In genomic region chrX:139562925-139563461, GRCm38 (mm10) we compare ENCODE assay signal across 8 mouse cellular contexts. TPM values are rescaled to one million over a fixed set of nuclear protein-coding genes. Genes with fewer than 3 reads are reported as not detected.
DNase-seq lines count a peak whose midpoint lies in the region; ATAC-seq and TF ChIP-seq lines count a peak whose summit lies in the region.

Gene Rnf128 (plus strand): TSS chrX:139563316.

- no peak for TF ChIP-seq CTCF in midbrain, postnatal 0 days (IDR thresholded peaks at IDR 0.05)
- TF ChIP-seq CTCF in kidney, postnatal 0 days (IDR thresholded peaks at IDR 0.05; ENCODE audit: low read depth) = no peak

- WGBS in midbrain, postnatal 0 days = 78% methylated on average over 8 of the region's 8 CpGs
- WGBS in midbrain, embryonic 15.5 days = 81% methylated on average over 8 of the region's 8 CpGs
- 55% methylated on average over 8 of the region's 8 CpGs for WGBS in kidney, postnatal 0 days
- 57% methylated on average over 8 of the region's 8 CpGs for WGBS in stomach, embryonic 15.5 days

- no peak within 1 kb of the TSS for H3K27ac ChIP-seq in midbrain, postnatal 0 days (ENCODE audit: low read depth, low read length)
- H3K27ac ChIP-seq in midbrain, embryonic 15.5 days = no peak within 1 kb of the TSS
- peak within 1 kb of the TSS; percentile 31 for H3K27ac ChIP-seq in kidney, postnatal 0 days
- peak within 1 kb of the TSS; percentile 31; the same call in 1 of the 2 replicates for H3K27ac ChIP-seq in stomach, embryonic 15.5 days

- H3K9ac ChIP-seq in midbrain, postnatal 0 days (replicated peaks; ENCODE audit: low read length, poor library complexity, severe bottlenecking) = no peak within 1 kb of the TSS
- no peak within 1 kb of the TSS for H3K9ac ChIP-seq in midbrain, embryonic 15.5 days
- H3K9ac ChIP-seq in kidney, postnatal 0 days (ENCODE audit: low read depth, low read length) = no peak within 1 kb of the TSS
- H3K9ac ChIP-seq in stomach, embryonic 15.5 days = no peak within 1 kb of the TSS

- DNase-seq in midbrain, postnatal 0 days (ENCODE audit: low spot score) = peak; percentile 8
- no peak for DNase-seq in heart, adult 8-10 months (ENCODE audit: low spot score)
- DNase-seq in kidney, postnatal 0 days (ENCODE audit: low spot score) = peak; percentile 35
- DNase-seq in c-Kit-positive CD71-positive TER-119-positive erythroid progenitor cells, embryonic 14.5 days (ENCODE audit: low spot score) = no peak
- DNase-seq in cerebellum, postnatal 36 days = no peak
- no peak for DNase-seq in cerebellum, adult 8-10 months

- ATAC-seq in midbrain, postnatal 0 days (ENCODE audit: low FRiP score) = no peak
- no peak for ATAC-seq in midbrain, embryonic 15.5 days (replicated peaks)
- 0 out of 2 replicates have a peak, but pooled peaks have one; percentile 25 for ATAC-seq in kidney, postnatal 0 days (replicated peaks; ENCODE audit: low FRiP score, low read depth)
- peak; percentile 77 for ATAC-seq in stomach, embryonic 15.5 days (ENCODE audit: insufficient read depth, low FRiP score, low read depth)

- H3K27me3 ChIP-seq in midbrain, postnatal 0 days (ENCODE audit: insufficient read depth, low read length) = peaks cover 3% of the 10 kb centered on the region; the same call in 1 of the 2 replicates
- H3K27me3 ChIP-seq in midbrain, embryonic 15.5 days (replicated peaks) = 0 out of 2 replicates have a peak, but pooled peaks cover 4% of the 10 kb centered on the region
- H3K27me3 ChIP-seq in kidney, postnatal 0 days (ENCODE audit: insufficient read depth, low read length) = no peaks in the 10 kb centered on the region
- H3K27me3 ChIP-seq in stomach, embryonic 15.5 days (replicated peaks) = no peaks in the 10 kb centered on the region

- no peaks in the 10 kb centered on the region for H3K9me3 ChIP-seq in midbrain, postnatal 0 days (ENCODE audit: low read length)
- H3K9me3 ChIP-seq in midbrain, embryonic 15.5 days = no peaks in the 10 kb centered on the region
- no peaks in the 10 kb centered on the region for H3K9me3 ChIP-seq in kidney, postnatal 0 days (replicated peaks; ENCODE audit: low read length)
- H3K9me3 ChIP-seq in stomach, embryonic 15.5 days = no peaks in the 10 kb centered on the region

- H3K4me1 ChIP-seq in midbrain, postnatal 0 days (ENCODE audit: insufficient read depth, low read length) = no peaks in the 10 kb centered on the region
- no peaks in the 10 kb centered on the region for H3K4me1 ChIP-seq in midbrain, embryonic 15.5 days
- no peaks in the 10 kb centered on the region for H3K4me1 ChIP-seq in kidney, postnatal 0 days (replicated peaks; ENCODE audit: insufficient read depth, low read length)
- H3K4me1 ChIP-seq in stomach, embryonic 15.5 days = no peaks in the 10 kb centered on the region

- H3K4me2 ChIP-seq in midbrain, postnatal 0 days (ENCODE audit: low read depth, low read length, poor library complexity, severe bottlenecking) = no peak within 1 kb of the TSS
- H3K4me2 ChIP-seq in midbrain, embryonic 15.5 days = no peak within 1 kb of the TSS
- peak within 1 kb of the TSS; percentile 7; the same call in 1 of the 2 replicates for H3K4me2 ChIP-seq in kidney, postnatal 0 days (ENCODE audit: low read length)
- H3K4me2 ChIP-seq in stomach, embryonic 15.5 days = no peak within 1 kb of the TSS; the same call in 1 of the 2 replicates

- no peak within 1 kb of the TSS for H3K4me3 ChIP-seq in midbrain, postnatal 0 days (ENCODE audit: low read depth, low read length)
- no peak within 1 kb of the TSS for H3K4me3 ChIP-seq in midbrain, embryonic 15.5 days
- 0 out of 2 replicates have a peak within 1 kb of the TSS, but pooled peaks have one; percentile 13 for H3K4me3 ChIP-seq in kidney, postnatal 0 days (replicated peaks; ENCODE audit: low read depth, low read length)
- peak within 1 kb of the TSS; percentile 14; the same call in 1 of the 2 replicates for H3K4me3 ChIP-seq in stomach, embryonic 15.5 days (replicated peaks)

- H3K36me3 ChIP-seq in midbrain, postnatal 0 days (ENCODE audit: insufficient read depth, low read length) = no peaks in the 10 kb centered on the region
- H3K36me3 ChIP-seq in midbrain, embryonic 15.5 days (replicated peaks) = no peaks in the 10 kb centered on the region
- no peaks in the 10 kb centered on the region for H3K36me3 ChIP-seq in kidney, postnatal 0 days (ENCODE audit: insufficient read depth, low read length)
- no peaks in the 10 kb centered on the region for H3K36me3 ChIP-seq in stomach, embryonic 15.5 days

RNA-seq across cellular contexts. Expression of gene Rnf128, which starts in this region (rescaled TPM):
- total RNA-seq in midbrain, postnatal 0 days (2014; rRNA removed) = 7.0 and 8.3 TPM in 2 replicates
- 8.5 and 10.0 TPM in 2 replicates for polyA plus RNA-seq in midbrain, postnatal 0 days (2015; fragmentation: Nextera tagmentation; extraction: Ambion mirVana)
- 5.3 and 5.6 TPM in 2 replicates for polyA plus RNA-seq in midbrain, embryonic 15.5 days (2015; fragmentation: Nextera tagmentation; extraction: Ambion mirVana)
- total RNA-seq in heart, adult 8-10 months (2022) = 10 to 100 TPM; 56.5 to 70.7 (median 64.1) TPM
- polyA plus RNA-seq in kidney, postnatal 0 days (2015; fragmentation: Nextera tagmentation; extraction: Ambion mirVana) = 92.0 and 96.3 TPM in 2 replicates
- polyA plus RNA-seq in stomach, embryonic 15.5 days (2015; fragmentation: Nextera tagmentation; extraction: Ambion mirVana) = 51.2 and 56.7 TPM in 2 replicates

Comparison
In these comparisons a context has a peak if more than half of its experiments do, and no peak if none do; other contexts are left out.
1. ATAC-seq: peak in kidney, postnatal 0 days (single experiment) and stomach, embryonic 15.5 days (single experiment); none in midbrain, postnatal 0 days (single experiment) and midbrain, embryonic 15.5 days (single experiment).
2. DNase-seq: peak in midbrain, postnatal 0 days (single experiment) and kidney, postnatal 0 days (single experiment); none in heart, adult 8-10 months (single experiment), c-Kit-positive CD71-positive TER-119-positive erythroid progenitor cells, embryonic 14.5 days (single experiment), cerebellum, postnatal 36 days (0 of 2) and cerebellum, adult 8-10 months (single experiment).
3. H3K27ac ChIP-seq: peak in kidney, postnatal 0 days (single experiment) and stomach, embryonic 15.5 days (single experiment); none in midbrain, postnatal 0 days (single experiment) and midbrain, embryonic 15.5 days (single experiment).
4. H3K4me3 ChIP-seq: peak in kidney, postnatal 0 days (single experiment) and stomach, embryonic 15.5 days (single experiment); none in midbrain, postnatal 0 days (single experiment) and midbrain, embryonic 15.5 days (single experiment).